Mouse (Mus musculus) neural tube, embryonic 14.5 days (tissue): Measurements from ENCODE around the gene Kif13a. TPM values are rescaled to one million over a fixed set of nuclear protein-coding genes. Genes with fewer than 3 reads are reported as not detected.
A peak's percentile ranks its signal among the peaks of the same experiment; 100 is the strongest.

Experiments
- ATAC-seq: fragments of 200-750 bp; cut with Nextera tagmentation; 2 replicates; pipeline ENCODE4 v1.8.0; 2017; ENCODE audit warnings: low read depth, mild to moderate bottlenecking, moderate TSS enrichment, moderate library complexity
- H3K27ac ChIP-seq: fragments of 300-500 bp; sonication (generic); 2 replicates; pipeline ENCODE4 v1.5.1; 2014; ENCODE audit warnings: low read depth, mild to moderate bottlenecking, control low read depth, low read length, moderate library complexity, mixed read lengths
- H3K27me3 ChIP-seq: fragments of 300-500 bp; sonication (generic); 2 replicates; pipeline ENCODE4 v1.6.1; 2014; ENCODE audit warnings: low read length; ENCODE audit not compliant: control insufficient read depth, insufficient read depth
- H3K36me3 ChIP-seq: fragments of 300-500 bp; sonication (generic); 2 replicates; pipeline ENCODE4 v1.6.1; 2014; ENCODE audit warnings: low read length, mixed read lengths; ENCODE audit not compliant: control insufficient read depth, insufficient read depth
- H3K4me1 ChIP-seq: fragments of 300-500 bp; sonication (generic); 2 replicates; pipeline ENCODE4 v1.6.1; 2014; ENCODE audit warnings: low read length; ENCODE audit not compliant: control insufficient read depth, insufficient read depth
- H3K4me2 ChIP-seq: fragments of 300-500 bp; sonication (generic); 2 replicates; pipeline ENCODE4 v1.6.1; 2014; ENCODE audit warnings: mild to moderate bottlenecking, low read depth, low read length, control low read depth
- H3K4me3 ChIP-seq: fragments of 300-500 bp; sonication (generic); 2 replicates; pipeline ENCODE4 v1.5.1; 2014; ENCODE audit warnings: low read depth, low read length, control low read depth, mixed read lengths
- H3K9ac ChIP-seq: fragments of 300-500 bp; sonication (generic); replicated peaks from 2 replicates; pipeline ENCODE4 v1.6.1; 2014; ENCODE audit warnings: low read depth, mild to moderate bottlenecking, control low read depth, low read length, mixed read lengths
- H3K9me3 ChIP-seq: fragments of 300-500 bp; sonication (generic); 2 replicates; pipeline ENCODE4 v1.6.1; 2016; ENCODE audit warnings: low read length; ENCODE audit not compliant: control insufficient read depth
- WGBS: fragments of 180-500 bp; shearing (Covaris S2); extraction: QIAGEN DNeasy Blood & Tissue Kit; methylation state at CpG from one replicate; pipeline ENCODE4 v1.1.7; 2014; 5-methylcytosine and 5-hydroxymethylcytosine counted together
- polyA plus RNA-seq: library from polyadenylated mRNA; unstranded; fragments of >200 nt; fragmentation: Nextera tagmentation; extraction: Ambion mirVana; gene quantifications from 2 replicates; pipeline ENCODE4 v1.2.1, GENCODE M21; 2014

Kif13a gene
- polyA plus RNA-seq: 10.4 and 14.1 TPM in 2 replicates

DNA sequence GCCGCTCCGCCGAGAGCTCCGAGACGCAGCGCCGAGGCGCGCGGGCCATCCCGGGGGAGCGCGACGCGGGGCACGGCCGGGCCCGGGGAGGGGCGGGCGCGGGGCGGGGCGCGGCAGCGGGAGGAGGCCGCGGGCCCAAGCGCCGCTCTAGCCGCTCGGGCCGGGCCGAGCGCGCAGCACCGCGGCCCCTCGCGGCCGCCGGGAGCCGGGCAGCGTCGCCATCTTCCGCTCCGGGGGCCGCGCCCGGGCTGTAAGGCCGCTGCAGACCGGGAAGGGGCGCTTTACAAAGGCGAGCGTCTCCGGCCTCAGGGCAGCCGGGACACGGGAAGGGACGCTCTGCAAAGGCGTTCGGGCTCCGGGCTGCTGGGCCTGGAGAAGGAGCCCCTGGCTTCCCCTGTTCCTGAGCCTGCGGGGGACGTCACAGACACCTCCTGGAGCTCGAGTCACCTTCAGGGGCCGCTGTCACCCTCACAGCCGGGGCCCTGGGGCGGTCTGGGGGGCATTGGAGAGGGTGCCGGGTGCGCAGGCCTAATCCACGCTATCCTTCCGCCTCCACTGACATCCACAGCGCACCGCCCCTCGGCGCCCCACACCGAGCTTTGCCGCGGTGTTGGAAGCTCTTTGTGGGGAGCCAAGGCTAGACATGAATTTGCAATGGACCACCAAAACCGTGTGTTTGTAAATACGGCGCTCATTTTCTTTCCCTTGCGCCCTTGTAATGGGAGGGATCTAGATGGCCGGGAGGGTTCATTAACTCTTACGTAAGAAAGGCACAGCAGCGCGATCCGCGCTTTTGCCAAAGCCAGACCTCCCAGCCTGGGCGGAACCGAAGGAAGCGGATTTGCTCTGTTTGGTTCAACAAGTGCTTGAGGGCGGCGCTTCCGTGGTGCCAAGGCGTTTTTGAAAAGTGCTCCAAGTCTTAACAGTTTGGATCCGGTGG, at the start of gene Kif13a:
TSS of gene Kif13a (minus strand) at position 149 of the 940 bp plus-strand sequence.
- Histone ChIP-seq H3K4me2 (peak within 1 kb of the TSS; percentile 91), H3K27ac (peak within 1 kb of the TSS; percentile 98), H3K36me3 (no peaks in the 10 kb centered on the region), H3K4me1 (peaks cover 6% of the 10 kb centered on the region; the same call in 1 of the 2 replicates), H3K4me3 (peak within 1 kb of the TSS; percentile 79), H3K9ac (peak within 1 kb of the TSS; percentile 90), H3K27me3 (no peaks in the 10 kb centered on the region), H3K9me3 (no peaks in the 10 kb centered on the region)
- ATAC-seq: peak; percentile 82
- under 1% methylated on average over 48 of the region's 96 CpGs for WGBS

DNA sequence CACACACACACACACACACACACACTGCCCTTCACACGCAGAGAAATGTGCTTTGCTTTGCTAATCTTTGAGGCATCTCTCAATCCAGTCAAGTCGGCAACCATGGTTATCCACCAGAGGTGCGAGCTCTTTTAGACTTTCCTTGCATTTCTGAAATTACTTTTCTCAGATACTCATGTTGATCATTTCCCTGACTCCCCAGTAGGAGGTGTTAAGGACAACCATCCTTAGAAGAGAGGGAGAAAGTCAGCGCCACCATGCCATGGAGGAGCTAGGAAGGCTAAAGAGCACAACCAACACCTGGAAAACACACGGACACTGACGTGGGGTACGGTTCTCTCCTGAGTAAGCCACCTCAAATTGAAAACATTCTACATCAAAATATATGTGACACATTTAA, 46.9 kb upstream of the Kif13a start:
- Histone ChIP-seq H3K4me3 (no peak overlapping the region), H3K9ac (no peak overlapping the region), H3K4me1 (no peaks in the 10 kb centered on the region), H3K9me3 (no peaks in the 10 kb centered on the region), H3K27ac (no peak overlapping the region), H3K36me3 (no peaks in the 10 kb centered on the region), H3K27me3 (no peaks in the 10 kb centered on the region), H3K4me2 (no peak overlapping the region)
- WGBS: 97% methylated on average over 7 of the region's 7 CpGs
- ATAC-seq: no peak

DNA sequence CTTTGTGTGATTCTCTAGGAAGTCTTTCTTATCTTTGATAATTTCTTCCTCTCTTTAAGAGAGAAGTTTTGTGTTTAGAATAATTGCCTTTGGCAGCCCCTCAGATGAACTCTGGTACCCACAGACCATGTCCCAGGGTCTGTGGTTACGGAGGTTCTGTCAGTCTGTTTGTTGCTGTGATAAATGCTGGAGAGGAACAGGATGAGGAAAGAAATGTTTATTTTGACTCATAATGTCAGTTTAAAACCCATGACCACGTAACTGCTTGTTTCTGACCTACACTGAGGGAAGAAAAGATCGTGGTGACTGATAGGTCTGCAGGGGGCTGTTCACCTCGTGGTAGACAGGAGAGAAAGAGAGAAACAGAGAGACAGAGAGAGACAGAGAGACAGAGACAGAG, 46.3 kb upstream of the Kif13a start:
- H3K4me3 ChIP-seq: no peak overlapping the region
- WGBS: 23% methylated on average over 4 of the region's 4 CpGs
- no peak overlapping the region for H3K27ac ChIP-seq
- H3K9ac ChIP-seq: no peak overlapping the region
- no peaks in the 10 kb centered on the region for H3K9me3 ChIP-seq
- peak overlapping the region; percentile 48; the same call in 1 of the 2 replicates for H3K4me2 ChIP-seq
- ATAC-seq: no peak
- H3K27me3 ChIP-seq: no peaks in the 10 kb centered on the region
- no peaks in the 10 kb centered on the region for H3K4me1 ChIP-seq
- H3K36me3 ChIP-seq: no peaks in the 10 kb centered on the region

DNA sequence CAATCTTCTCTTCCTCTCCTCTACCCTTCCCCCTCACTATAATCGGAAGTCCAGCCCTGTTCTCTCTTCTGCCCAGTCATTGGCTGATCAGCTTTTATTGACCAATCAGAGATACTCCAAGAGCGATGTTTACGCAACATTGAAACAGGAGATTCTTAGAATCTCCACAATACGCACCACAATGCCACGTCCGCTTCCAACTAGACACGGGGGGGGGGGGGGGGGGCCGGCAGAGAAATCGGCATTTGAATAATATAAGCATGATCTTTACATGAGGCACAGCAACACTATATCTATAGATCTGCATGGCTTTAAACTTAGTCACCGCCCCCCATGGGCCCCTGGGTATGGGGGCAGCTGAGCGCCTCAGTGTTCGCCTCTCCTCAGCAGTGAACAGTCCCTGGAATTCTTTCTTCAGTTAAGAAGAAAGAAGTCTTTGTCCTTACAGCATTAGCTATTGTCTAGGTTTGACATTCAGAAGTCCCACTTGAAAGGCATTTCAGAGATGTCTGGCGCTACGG, 45.4 kb upstream of the Kif13a start:
- ATAC-seq: peak; percentile 96
- WGBS: 10% methylated on average over 14 of the region's 14 CpGs
- no peaks in the 10 kb centered on the region for H3K4me1 ChIP-seq

DNA sequence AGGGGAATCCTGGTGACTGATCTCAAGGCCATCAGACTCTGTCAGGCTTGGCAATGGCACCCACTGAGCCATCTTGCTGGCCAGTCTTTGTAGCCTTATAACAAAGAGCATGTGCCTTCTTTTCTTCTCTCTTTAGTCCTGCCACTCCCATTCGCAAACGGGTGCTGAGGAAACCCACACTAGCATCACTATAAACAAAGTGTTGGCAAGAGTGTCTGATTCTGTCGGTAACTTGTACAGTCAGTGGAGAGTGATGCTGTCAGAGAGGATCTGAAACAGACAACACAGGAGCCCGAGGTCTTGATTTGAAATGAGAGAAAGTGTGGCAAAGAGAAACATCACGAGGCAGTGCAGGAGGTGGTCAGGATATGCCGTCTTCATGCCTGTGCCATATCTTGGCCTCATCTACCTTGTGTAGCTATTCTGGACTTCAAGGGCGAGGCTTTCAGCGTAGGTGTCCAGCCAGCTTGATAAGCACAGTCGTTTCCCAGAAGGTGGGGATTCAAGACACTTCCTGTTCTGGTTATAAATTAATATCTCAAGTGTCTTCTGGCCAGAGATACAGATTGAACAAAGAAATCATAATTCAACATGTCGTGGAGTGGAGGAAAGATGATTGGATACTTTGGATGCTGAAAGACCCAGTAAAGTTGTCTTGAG, 40.7 kb upstream of the Kif13a start:
- Histone ChIP-seq H3K9ac (no peak overlapping the region), H3K27ac (no peak overlapping the region), H3K9me3 (no peaks in the 10 kb centered on the region), H3K4me2 (no peak overlapping the region), H3K4me3 (no peak overlapping the region), H3K36me3 (no peaks in the 10 kb centered on the region), H3K27me3 (no peaks in the 10 kb centered on the region), H3K4me1 (no peaks in the 10 kb centered on the region)
- WGBS: 86% methylated on average over 10 of the region's 10 CpGs
- no peak for ATAC-seq

More for the DNA sequence above, 45.4 kb upstream of the Kif13a start:
- Histone ChIP-seq H3K36me3 (no peaks in the 10 kb centered on the region), H3K4me2 (peak overlapping the region; percentile 48), H3K4me3 (peak overlapping the region; percentile 32), H3K9ac (peak overlapping the region; percentile 43; the same call in 1 of the 2 replicates), H3K27me3 (no peaks in the 10 kb centered on the region), H3K9me3 (no peaks in the 10 kb centered on the region), H3K27ac (peak overlapping the region; percentile 25; the same call in 1 of the 2 replicates)

DNA sequence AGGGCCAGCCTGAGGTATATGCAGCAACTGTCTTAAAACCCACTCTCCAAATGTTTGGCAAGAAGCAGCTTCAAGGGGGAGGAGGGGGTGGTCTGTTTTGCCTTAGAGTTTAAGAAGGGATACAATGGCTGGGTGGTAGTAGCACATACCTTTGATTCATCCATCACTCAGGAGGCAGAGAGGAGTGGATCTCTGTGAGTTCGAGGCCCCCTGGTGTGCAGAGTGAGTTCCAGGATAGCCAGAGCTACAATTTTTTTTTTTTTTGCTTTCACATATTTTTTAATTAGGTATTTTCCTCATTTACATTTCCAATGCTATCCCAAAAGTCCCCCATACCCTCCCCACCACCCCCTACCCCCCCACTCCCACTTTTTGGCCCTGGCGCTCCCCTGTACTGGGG, 39.0 kb upstream of the Kif13a start:
- Histone ChIP-seq H3K4me2 (no peak overlapping the region), H3K27me3 (no peaks in the 10 kb centered on the region), H3K4me3 (no peak overlapping the region), H3K36me3 (no peaks in the 10 kb centered on the region), H3K27ac (no peak overlapping the region), H3K9me3 (no peaks in the 10 kb centered on the region), H3K9ac (no peak overlapping the region), H3K4me1 (no peaks in the 10 kb centered on the region)
- no peak for ATAC-seq
- 89% methylated on average over 2 of the region's 2 CpGs for WGBS

DNA sequence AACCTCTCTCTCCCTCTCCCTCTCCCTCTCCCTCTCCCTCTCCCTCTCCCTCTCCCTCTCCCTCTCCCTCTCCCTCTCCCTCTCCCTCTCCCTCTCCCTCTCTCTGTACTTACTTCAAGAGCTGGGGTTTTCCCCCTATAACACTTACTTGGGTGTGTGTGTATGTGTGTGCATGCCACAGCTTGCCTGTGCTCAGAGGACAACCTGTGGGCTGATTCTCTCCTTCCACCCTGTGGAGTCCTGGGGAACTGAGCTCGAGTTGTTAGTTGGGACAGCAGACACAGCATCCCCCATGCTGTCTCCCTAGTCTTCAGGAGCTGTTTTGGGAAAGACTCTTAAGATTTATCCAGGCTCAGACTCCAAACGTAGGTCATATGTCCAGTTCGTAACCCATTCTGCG, 37.6 kb upstream of the Kif13a start:
- ATAC-seq: no peak
- Histone ChIP-seq H3K4me2 (no peak overlapping the region), H3K36me3 (no peaks in the 10 kb centered on the region), H3K9ac (no peak overlapping the region), H3K4me1 (no peaks in the 10 kb centered on the region), H3K9me3 (no peaks in the 10 kb centered on the region), H3K27ac (no peak overlapping the region), H3K27me3 (no peaks in the 10 kb centered on the region), H3K4me3 (no peak overlapping the region)
- WGBS: 77% methylated on average over 4 of the region's 4 CpGs

DNA sequence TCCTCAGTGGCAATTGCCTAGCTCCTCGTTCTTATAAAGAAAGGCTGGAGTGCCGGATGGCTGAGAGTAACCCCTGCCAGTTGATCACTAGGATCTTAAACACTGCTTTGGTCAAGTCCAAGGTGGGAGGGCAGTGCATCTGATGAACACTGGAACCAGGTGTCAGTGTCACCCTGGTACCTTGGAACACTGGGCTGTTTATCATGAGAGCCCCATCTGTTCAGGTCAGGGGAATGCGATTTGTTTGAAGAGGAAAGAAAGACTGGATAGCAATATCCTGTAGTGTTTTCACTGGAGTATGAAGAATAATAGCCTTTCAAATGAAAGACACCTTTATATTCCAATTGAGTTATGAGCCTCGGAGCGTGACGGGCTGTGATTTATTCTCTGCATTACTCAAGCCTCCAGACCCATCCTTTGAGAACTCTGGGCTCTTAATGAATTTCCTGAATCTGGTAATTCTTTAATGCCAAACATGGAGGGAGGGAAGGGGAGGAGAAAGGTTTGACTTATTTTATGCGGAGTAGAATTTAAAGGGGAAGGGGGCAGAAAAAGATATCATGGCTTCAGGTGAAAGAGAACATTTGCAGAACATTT, 31.3 kb upstream of the Kif13a start:
- Histone ChIP-seq H3K27ac (no peak overlapping the region), H3K9ac (no peak overlapping the region), H3K4me3 (no peak overlapping the region), H3K27me3 (no peaks in the 10 kb centered on the region), H3K4me2 (no peak overlapping the region), H3K4me1 (peaks cover 3% of the 10 kb centered on the region), H3K36me3 (no peaks in the 10 kb centered on the region), H3K9me3 (no peaks in the 10 kb centered on the region)
- 28% methylated on average over 7 of the region's 7 CpGs for WGBS
- no peak for ATAC-seq
